Mouse (Mus musculus) small intestine, adult 2 months (tissue): ENCODE results near the gene Gfap. TPM values are rescaled to one million over a fixed set of nuclear protein-coding genes. Genes with fewer than 3 reads are reported as not detected.

Source experiments
- H3K27ac ChIP-seq: fragments of 200-500 bp; 2 replicates; pipeline ENCODE4 v1.5.1; 2012; ENCODE audit warnings: low read depth, low read length, control low read depth, inconsistent platforms; ENCODE audit not compliant: insufficient read depth
- H3K27me3 ChIP-seq: fragments of 200-500 bp; 2 replicates; pipeline ENCODE4 v1.6.1; 2012; ENCODE audit warnings: mild to moderate bottlenecking, moderate library complexity, low read length, inconsistent platforms; ENCODE audit not compliant: control insufficient read depth, insufficient read depth
- H3K36me3 ChIP-seq: fragments of 200-500 bp; 2 replicates; pipeline ENCODE4 v1.6.1; 2012; ENCODE audit warnings: mild to moderate bottlenecking, low read length, control low read depth, inconsistent platforms; ENCODE audit not compliant: control insufficient read depth, insufficient read depth
- H3K4me1 ChIP-seq: fragments of 200-500 bp; 2 replicates; pipeline ENCODE4 v1.6.1; 2012; ENCODE audit warnings: low read length, inconsistent platforms, mixed read lengths; ENCODE audit not compliant: control insufficient read depth, insufficient read depth, insufficient read length
- H3K4me3 ChIP-seq: fragments of 200-500 bp; 2 replicates; pipeline ENCODE4 v1.5.1; 2012; ENCODE audit warnings: low read depth, mild to moderate bottlenecking, control low read depth, inconsistent platforms, low read length, moderate library complexity
- CTCF ChIP-seq: fragments of 200-500 bp; IDR thresholded peaks from 2 replicates; pipeline ENCODE4 v1.5.1; 2012; ENCODE audit warnings: low read depth, mild to moderate bottlenecking, control low read depth, inconsistent platforms, low read length, moderate library complexity, mixed read lengths; ENCODE audit not compliant: insufficient replicate concordance, insufficient read length; ENCODE audit errors: extremely low read depth
- POLR2A ChIP-seq: fragments of 200-500 bp; IDR thresholded peaks from 2 replicates; pipeline ENCODE4 v1.6.1; 2012; ENCODE audit warnings: low read depth, mild to moderate bottlenecking, control low read depth, inconsistent platforms, low read length, moderate library complexity
- WGBS: fragments of 180-500 bp; shearing (Covaris S2); methylation state at CpG from one replicate; pipeline ENCODE4 v1.1.7; 2018; 5-methylcytosine and 5-hydroxymethylcytosine counted together
- polyA plus RNA-seq: library from polyadenylated mRNA; depleted of rRNA; stranded (reverse); fragments of >200 nt; gene quantifications from 2 replicates; pipeline ENCODE4 v1.2.3, GENCODE M21; 2012

Gene Gfap
- polyA plus RNA-seq, 1 experiment = 0.30 TPM

DNA sequence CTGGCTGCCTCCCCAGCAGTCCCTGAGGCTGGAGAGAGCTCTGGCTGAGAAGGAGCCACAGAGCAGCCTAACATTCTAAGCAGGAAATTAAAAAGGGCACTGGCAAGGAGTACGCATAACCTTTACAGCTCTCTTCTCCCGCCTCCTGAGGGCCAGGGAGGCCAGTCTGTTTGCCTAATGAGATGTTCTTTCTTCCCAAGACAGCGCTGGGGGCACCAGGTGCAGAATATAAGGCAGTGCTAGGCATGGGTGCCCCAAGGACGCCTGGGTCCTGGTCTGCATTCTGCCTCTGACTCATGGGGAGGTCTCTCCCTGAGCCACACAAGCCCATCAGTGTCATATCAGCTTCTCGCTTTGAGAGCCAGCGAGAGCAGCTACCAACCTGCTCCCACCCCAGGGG lies 20.8 kb upstream of the Gfap start:
- H3K36me3 ChIP-seq = no peaks in the 10 kb centered on the region
- WGBS = 79% methylated on average over 6 of the region's 6 CpGs

DNA sequence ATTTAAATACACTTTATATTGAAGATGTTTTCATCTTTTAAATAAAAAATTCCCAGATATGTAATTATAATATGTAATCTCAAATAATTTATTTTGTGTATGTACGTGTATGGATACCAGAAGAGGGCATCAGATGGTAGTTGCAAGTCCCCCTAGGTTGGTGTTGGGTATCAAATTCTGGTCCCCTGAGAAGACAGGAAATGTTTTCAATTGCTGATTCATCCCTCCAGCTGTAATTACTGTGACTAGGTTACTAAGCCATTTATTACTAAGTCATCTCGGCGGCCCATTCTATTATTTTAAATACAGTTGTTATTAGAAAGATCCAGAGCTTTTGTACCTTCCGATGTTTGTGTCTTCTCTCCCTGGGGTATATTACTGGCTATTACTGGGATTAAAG lies 17.4 kb upstream of the Gfap start:
- Histone ChIP-seq H3K4me3 (no peak overlapping the region), H3K36me3 (peaks cover 8% of the 10 kb centered on the region; the same call in 1 of the 2 replicates), H3K4me1 (no peaks in the 10 kb centered on the region), H3K27ac (no peak overlapping the region), H3K27me3 (no peaks in the 10 kb centered on the region)
- no peak for TF ChIP-seq CTCF
- TF ChIP-seq POLR2A = no peak
- 89% methylated on average over 4 of the region's 4 CpGs for WGBS

More for the DNA sequence above, 20.8 kb upstream of the Gfap start:
- no peak for TF ChIP-seq CTCF
- no peak for TF ChIP-seq POLR2A
- no peaks in the 10 kb centered on the region for H3K4me1 ChIP-seq
- H3K4me3 ChIP-seq = no peak overlapping the region
- H3K27me3 ChIP-seq = no peaks in the 10 kb centered on the region
- no peak overlapping the region for H3K27ac ChIP-seq

DNA sequence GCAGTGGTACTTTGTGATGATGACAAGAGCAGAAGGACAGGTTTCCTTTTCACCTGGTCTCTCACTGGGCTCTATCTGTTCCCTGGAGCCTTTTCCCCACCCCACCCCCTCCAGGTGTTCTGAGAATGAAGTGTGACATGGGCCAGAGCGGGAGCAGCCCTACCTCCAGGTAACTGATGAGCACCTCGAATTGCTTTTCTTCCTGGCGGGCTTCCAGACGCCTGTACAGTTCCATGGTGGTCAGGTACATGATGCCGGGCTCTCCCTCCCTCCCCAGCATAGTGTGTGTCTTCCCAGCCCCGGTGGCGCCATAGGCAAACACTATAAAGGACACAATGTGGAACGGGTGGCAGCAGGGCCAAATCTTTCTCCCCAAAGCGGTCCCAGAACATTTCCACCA lies 14.7 kb upstream of the Gfap start:
- peaks cover 11% of the 10 kb centered on the region for H3K36me3 ChIP-seq
- 88% methylated on average over 9 of the region's 9 CpGs for WGBS
- H3K27ac ChIP-seq = no peak overlapping the region
- no peak for TF ChIP-seq CTCF
- TF ChIP-seq POLR2A = no peak
- no peaks in the 10 kb centered on the region for H3K4me1 ChIP-seq
- no peaks in the 10 kb centered on the region for H3K27me3 ChIP-seq
- no peak overlapping the region for H3K4me3 ChIP-seq

DNA sequence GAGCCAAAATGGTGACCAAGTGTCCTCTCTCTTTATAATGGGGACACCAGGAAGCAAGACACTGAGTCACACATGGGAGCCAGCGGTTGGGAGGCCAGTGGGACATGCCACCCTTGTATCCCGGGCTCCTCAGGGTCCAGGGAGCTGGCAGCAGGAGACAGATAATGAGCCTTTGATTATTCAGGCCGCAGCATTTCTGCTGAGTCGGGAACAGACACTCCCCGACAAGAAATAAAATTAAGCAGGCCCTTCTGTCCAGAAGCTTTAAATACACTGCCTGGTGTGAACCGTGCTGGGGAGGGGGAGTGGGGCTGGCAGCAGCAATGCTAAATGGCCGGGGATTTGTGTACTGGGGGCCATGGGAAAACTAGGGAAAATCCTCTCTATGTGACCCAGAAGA lies 10.7 kb upstream of the Gfap start:
- no peaks in the 10 kb centered on the region for H3K4me1 ChIP-seq
- no peak overlapping the region for H3K27ac ChIP-seq
- no peak overlapping the region for H3K4me3 ChIP-seq
- no peaks in the 10 kb centered on the region for H3K27me3 ChIP-seq
- TF ChIP-seq CTCF = no peak
- no peak for TF ChIP-seq POLR2A
- 82% methylated on average over 7 of the region's 7 CpGs for WGBS
- peaks cover 19% of the 10 kb centered on the region for H3K36me3 ChIP-seq

DNA sequence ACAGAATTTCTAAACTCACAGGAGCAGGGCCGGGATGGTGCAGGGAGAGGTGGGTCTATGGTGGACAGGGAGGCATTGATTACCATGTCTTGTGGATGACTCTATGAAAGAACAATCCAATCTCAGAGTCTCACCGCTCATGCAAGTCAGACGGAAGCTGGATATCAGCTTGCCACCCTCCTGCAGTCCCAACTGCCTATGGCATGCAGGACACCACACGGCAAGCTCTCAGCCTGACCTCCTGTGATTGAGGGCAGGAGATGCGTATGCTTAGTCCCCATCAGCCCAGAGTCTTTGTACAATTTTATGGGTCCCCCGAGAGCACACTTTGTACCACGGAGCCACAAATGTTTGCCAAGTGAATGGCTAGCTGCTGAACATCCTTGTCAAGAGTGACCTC lies 2.9 kb upstream of the Gfap start:
- Histone ChIP-seq H3K4me1 (no peaks in the 10 kb centered on the region), H3K27ac (no peak overlapping the region), H3K4me3 (no peak overlapping the region), H3K36me3 (0 out of 2 replicates have a peak, but pooled peaks cover 6% of the 10 kb centered on the region), H3K27me3 (no peaks in the 10 kb centered on the region)
- TF ChIP-seq CTCF = no peak
- no peak for TF ChIP-seq POLR2A
- WGBS = 58% methylated on average over 7 of the region's 7 CpGs

DNA sequence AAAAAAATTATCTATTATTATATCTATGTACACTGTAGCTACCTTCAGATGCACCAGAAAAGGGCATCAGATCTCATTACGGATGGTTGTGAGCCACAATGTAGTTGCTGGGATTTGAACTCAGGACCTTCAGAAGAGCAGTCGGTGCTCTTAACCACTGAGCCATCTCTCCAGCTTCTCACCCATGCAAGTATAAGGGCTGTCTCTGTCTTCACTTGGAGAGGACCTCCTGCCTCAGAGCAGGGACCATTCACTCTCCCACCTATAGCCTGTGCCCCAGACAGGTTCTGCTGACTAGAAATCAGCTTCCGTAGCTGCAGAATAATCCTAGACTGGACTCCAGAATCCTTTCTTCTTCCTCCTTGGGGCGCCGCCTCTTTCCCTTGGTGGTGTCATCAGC lies 1.4 kb upstream of the Gfap start:
- H3K36me3 ChIP-seq = 0 out of 2 replicates have a peak, but pooled peaks cover 1% of the 10 kb centered on the region
- 79% methylated on average over 5 of the region's 5 CpGs for WGBS
- TF ChIP-seq POLR2A = no peak
- no peak for TF ChIP-seq CTCF

DNA sequence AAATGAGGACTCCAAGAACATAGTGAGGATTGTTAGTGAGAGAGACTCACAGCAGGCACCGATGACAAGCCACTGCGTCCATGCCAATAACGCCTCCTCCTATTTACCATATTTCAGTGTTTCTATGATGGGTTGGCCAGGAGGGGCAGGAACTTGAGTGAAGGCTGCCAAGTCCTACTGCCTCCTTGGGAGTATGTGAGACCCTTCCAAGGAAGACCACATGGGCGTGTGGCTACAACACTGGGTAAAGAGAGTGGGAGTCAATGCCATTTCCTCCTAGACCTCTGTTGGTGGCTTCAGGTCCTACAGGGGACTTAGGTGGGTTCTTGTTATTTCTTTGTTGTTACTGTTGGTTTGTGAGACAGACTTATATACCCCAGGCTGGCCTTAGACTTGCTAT lies 487 bp upstream of the Gfap start:
- Histone ChIP-seq H3K27ac (no peak overlapping the region), H3K4me3 (no peak overlapping the region), H3K27me3 (no peaks in the 10 kb centered on the region), H3K36me3 (no peaks in the 10 kb centered on the region), H3K4me1 (no peaks in the 10 kb centered on the region)
- WGBS = 58% methylated on average over 4 of the region's 4 CpGs
- TF ChIP-seq POLR2A (no peak), CTCF (no peak)

More for the DNA sequence above, 1.4 kb upstream of the Gfap start:
- Histone ChIP-seq H3K27me3 (no peaks in the 10 kb centered on the region), H3K4me3 (no peak overlapping the region), H3K27ac (no peak overlapping the region), H3K4me1 (no peaks in the 10 kb centered on the region)
